8 mouse cellular contexts compared by ENCODE assay signal in the genomic region with DNA sequence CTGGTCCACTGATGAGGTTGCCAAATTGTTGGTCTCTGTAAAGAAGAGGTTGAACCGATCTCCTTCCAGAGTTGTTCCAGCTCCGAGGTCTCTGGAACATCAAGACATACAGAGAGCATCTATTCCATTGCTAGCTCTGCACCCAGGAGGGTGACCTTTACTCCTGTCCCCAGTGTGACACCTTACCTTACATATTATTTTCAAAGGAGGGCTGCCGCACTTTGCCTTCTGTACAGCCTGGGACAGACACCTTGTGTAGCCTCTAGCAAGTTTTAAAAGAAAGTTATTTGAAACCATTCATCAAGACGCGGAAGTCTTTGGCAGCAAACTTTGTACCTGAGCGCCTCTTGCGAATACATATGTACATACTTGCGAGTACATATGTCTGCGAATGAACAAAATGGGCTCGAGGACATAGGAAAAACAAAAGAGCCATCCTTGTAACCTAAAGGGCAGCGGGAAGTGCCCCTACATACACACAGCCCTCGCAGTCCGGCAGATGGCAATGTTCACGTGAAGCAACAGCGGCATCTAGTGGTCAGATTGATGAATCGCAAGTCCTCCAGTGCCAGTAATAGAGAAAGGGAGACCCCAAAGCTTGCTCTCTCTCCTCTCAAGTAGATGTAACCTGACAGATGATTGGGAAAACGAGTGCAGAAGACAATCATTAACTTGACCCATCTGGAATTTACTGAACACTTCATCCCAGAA.
DNase-seq lines count a peak whose midpoint lies in the region; ATAC-seq and TF ChIP-seq lines count a peak whose summit lies in the region.

No protein-coding gene starts in this region.

- DNase-seq in A20 (ENCODE audit: low read depth, low spot score) = peak; percentile 78
- DNase-seq in WW6 (ENCODE audit: low read depth, low spot score) = peak; percentile 39
- peak; percentile 79 to 84 for DNase-seq in cerebellum, postnatal 14 days
- peak; percentile 42 to 55 for DNase-seq in frontal cortex, postnatal 25 days (ENCODE audit: low spot score in 2 of 2)
- DNase-seq in spleen, postnatal 36 days (ENCODE audit: low spot score in 2 of 2) = peak; percentile 22 to 52

- 24% methylated on average over 17 of the region's 17 CpGs for WGBS in intestine, postnatal 0 days
- WGBS in limb, embryonic 12.5 days = 21% methylated on average over 17 of the region's 17 CpGs
- 26% methylated on average over 17 of the region's 17 CpGs for WGBS in midbrain, embryonic 16.5 days

- H3K9ac ChIP-seq in intestine, postnatal 0 days (ENCODE audit: low read depth, low read length) = no peak overlapping the region
- no peak overlapping the region for H3K9ac ChIP-seq in limb, embryonic 12.5 days (replicated peaks)
- H3K9ac ChIP-seq in midbrain, embryonic 16.5 days (ENCODE audit: low read depth, low read length) = no peak overlapping the region

- TF ChIP-seq CTCF in intestine, postnatal 0 days (IDR thresholded peaks at IDR 0.05; ENCODE audit: low read depth) = peak; percentile 99

- no peaks in the 10 kb centered on the region for H3K27me3 ChIP-seq in intestine, postnatal 0 days (replicated peaks; ENCODE audit: control insufficient read depth, insufficient read depth, low read length)
- no peaks in the 10 kb centered on the region for H3K27me3 ChIP-seq in limb, embryonic 12.5 days
- H3K27me3 ChIP-seq in midbrain, embryonic 16.5 days (ENCODE audit: control insufficient read depth, insufficient read depth, low read depth, low read length) = no peaks in the 10 kb centered on the region; the same call in 1 of the 2 replicates

- H3K9me3 ChIP-seq in intestine, postnatal 0 days (ENCODE audit: control insufficient read depth) = no peaks in the 10 kb centered on the region
- H3K9me3 ChIP-seq in limb, embryonic 12.5 days = no peaks in the 10 kb centered on the region
- H3K9me3 ChIP-seq in midbrain, embryonic 16.5 days (replicated peaks; ENCODE audit: control insufficient read depth, low read length, poor library complexity, severe bottlenecking) = no peaks in the 10 kb centered on the region

- peak; percentile 50; the same call in 1 of the 2 replicates for ATAC-seq in intestine, postnatal 0 days
- peak; percentile 24; the same call in 1 of the 2 replicates for ATAC-seq in limb, embryonic 12.5 days (ENCODE audit: insufficient number of reproducible peaks, insufficient read depth, low FRiP score, low TSS enrichment, low read depth)
- ATAC-seq in midbrain, embryonic 16.5 days = peak; percentile 70; the same call in 1 of the 2 replicates

- no peak overlapping the region for H3K4me3 ChIP-seq in intestine, postnatal 0 days (ENCODE audit: low read depth, low read length)
- H3K4me3 ChIP-seq in limb, embryonic 12.5 days (replicated peaks) = no peak overlapping the region
- H3K4me3 ChIP-seq in midbrain, embryonic 16.5 days (ENCODE audit: low read depth, low read length) = no peak overlapping the region

- no peaks in the 10 kb centered on the region for H3K4me1 ChIP-seq in intestine, postnatal 0 days (replicated peaks; ENCODE audit: control insufficient read depth, insufficient read depth, low read length)
- peaks cover 12% of the 10 kb centered on the region for H3K4me1 ChIP-seq in limb, embryonic 12.5 days (replicated peaks)
- H3K4me1 ChIP-seq in midbrain, embryonic 16.5 days (ENCODE audit: control insufficient read depth, insufficient read depth, low read length) = no peaks in the 10 kb centered on the region

- no peaks in the 10 kb centered on the region for H3K36me3 ChIP-seq in intestine, postnatal 0 days (ENCODE audit: control insufficient read depth, insufficient read depth)
- no peaks in the 10 kb centered on the region for H3K36me3 ChIP-seq in limb, embryonic 12.5 days
- no peaks in the 10 kb centered on the region for H3K36me3 ChIP-seq in midbrain, embryonic 16.5 days (ENCODE audit: control insufficient read depth, insufficient read depth, low read length)

- no peak overlapping the region for H3K4me2 ChIP-seq in intestine, postnatal 0 days (replicated peaks; ENCODE audit: low read depth)
- H3K4me2 ChIP-seq in limb, embryonic 12.5 days = peak overlapping the region; percentile 37; the same call in 1 of the 2 replicates
- H3K4me2 ChIP-seq in midbrain, embryonic 16.5 days (ENCODE audit: low read length) = peak overlapping the region; percentile 15; the same call in 1 of the 2 replicates

- no peak overlapping the region for H3K27ac ChIP-seq in intestine, postnatal 0 days (ENCODE audit: low read depth, low read length)
- H3K27ac ChIP-seq in limb, embryonic 12.5 days = no peak overlapping the region
- no peak overlapping the region for H3K27ac ChIP-seq in midbrain, embryonic 16.5 days (ENCODE audit: low read length)
